Mouse (Mus musculus) c-Kit-positive CD71-negative TER-119-negative erythroid progenitor cells, embryonic 14.5 days (primary cell): ENCODE measurements around the gene Bpifb5.
A peak's percentile ranks its signal among the peaks of the same experiment; 100 is the strongest.
"Not testable (repeated sequence)": the region's sequence is repeated elsewhere in the genome, so short reads cannot be mapped to it uniquely, and the experiment has no call there.

Source experiments
- DNase-seq: peaks from one replicate; pipeline ENCODE4 v3.0.0-alpha.2; 2013; ENCODE audit warnings: low read depth

Gene Bpifb5

DNA sequence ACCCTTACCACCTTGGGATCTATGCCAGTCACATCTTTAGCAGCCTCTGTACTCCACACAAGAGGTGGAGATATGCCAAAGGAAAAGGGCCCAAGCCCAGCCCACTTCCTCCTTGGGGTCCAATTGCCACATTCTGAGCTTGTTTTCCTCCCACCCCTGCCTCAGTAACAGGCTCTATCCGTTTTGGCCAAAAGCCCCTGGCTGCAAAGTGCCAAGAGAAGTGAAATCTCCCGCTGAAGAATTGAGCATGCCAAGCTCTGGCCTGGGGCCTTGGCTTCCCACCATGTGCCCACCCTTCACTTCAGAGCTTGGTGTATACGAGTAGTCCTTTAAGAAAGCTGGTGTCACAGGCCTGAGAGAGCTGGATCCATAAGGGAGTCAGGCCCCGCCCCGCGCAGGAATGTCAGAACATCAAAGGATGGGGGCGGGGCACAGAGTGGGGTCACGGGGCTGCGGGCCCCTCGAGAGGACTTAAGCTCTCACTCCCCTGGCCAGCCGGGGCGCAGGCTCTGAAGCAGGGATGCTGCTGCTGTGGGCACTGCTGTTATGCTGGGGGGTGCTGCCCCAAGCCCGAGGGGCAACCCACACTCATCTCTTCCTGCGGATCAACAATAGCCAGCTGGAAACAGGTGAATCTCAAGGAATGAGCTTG, at the start of gene Bpifb5:
Gene Bpifb5, plus strand, starts transcription at position 478 of the 652 bp plus-strand sequence.
- DNase-seq = no peak

GRCm38 (mm10) chr2:154181900-154182299, 41.6 kb upstream of the Bpifb5 start:
- DNase-seq = not testable (repeated sequence)

DNA sequence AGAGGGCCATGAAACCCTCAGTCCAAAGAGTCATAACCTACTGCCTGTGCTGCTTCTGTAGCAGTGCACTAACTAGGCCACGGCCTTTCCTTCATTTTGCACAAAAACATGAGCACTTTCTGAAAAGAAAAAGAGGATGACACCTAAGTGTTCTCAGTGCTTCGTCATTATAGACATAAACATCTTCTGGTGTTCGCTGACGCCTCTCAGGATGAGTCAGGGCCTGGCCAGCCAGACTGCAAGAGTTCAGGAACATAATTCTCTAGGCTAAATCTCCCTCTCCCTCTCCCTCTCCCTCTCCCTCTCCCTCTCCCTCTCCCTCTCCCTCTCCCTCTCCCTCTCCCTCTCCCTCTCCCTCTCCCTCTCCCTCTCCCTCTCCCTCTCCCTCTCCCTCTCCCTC, 40.5 kb upstream of the Bpifb5 start:
- not testable (repeated sequence) for DNase-seq

DNA sequence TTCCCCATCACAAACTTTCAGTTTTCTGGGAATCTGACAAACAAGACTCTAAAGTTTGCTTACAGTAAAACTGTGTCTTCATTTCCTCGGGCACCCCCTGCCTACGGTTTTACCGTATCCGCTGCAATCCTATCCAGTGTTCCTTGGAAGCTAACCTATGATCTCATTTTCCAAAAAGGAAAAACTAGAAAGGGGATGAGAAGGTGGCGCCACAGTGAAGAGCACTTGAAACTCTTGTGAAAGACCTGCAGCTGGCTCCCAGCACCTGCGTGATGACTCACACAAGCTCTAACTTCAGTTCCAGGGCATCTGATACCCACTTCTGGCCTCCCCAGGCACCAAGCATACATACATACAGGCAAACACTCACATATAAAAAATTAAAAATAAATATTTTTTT, 38.2 kb upstream of the Bpifb5 start:
- DNase-seq = no peak

GRCm38 (mm10) chr2:154185748-154186147, 37.8 kb upstream of the Bpifb5 start:
- no peak for DNase-seq

DNA sequence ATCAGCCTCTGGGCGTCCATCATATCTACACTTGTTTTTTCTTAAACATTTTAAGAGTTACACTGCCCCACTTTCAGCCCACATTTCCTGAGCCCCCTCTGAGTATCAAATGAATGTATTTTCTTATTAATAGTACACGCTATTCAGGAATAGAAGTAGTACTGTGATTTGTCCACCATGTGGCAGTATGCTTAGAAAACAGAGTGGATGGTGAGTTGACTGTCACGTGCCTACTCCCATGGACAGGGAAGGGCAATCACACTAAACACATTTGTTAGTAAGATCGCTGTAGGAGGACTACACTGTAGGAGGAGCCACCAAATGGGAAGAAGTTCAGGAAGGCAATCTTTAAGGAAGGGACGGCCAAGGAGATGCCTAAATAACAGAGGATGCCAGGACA, 36.1 kb upstream of the Bpifb5 start:
- DNase-seq = no peak

- DNase-seq = no peak
Measured at GRCm38 (mm10) chr2:154189877-154190434, 33.6 kb upstream of the Bpifb5 start.

GRCm38 (mm10) chr2:154190546-154191258, 32.8 kb upstream of the Bpifb5 start, which contains the start of gene Bpifb1:
Bpifb1 (plus strand) TSS chr2:154190818.
- no peak for DNase-seq

GRCm38 (mm10) chr2:154192141-154192540, 31.4 kb upstream of the Bpifb5 start:
- DNase-seq = no peak

DNA sequence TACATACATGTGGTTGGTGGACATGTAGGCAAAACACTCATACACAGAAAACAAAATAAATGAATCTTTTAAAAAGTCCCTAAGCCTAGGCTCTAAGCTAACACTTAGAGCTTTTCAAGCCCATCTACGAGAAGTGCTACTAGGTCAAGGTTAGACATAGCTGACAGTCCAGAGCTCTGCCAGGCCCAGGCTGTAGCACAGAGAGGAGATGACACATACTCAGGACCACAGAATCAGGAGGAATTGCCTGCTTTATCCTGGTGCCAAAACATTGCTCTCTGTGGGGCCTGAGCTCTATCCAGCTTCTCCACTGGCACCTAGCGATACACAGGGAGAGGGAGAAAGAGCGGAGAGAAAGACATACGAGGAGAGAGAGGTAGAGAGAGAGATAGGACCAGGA, 30.5 kb upstream of the Bpifb5 start:
- DNase-seq = no peak

DNA sequence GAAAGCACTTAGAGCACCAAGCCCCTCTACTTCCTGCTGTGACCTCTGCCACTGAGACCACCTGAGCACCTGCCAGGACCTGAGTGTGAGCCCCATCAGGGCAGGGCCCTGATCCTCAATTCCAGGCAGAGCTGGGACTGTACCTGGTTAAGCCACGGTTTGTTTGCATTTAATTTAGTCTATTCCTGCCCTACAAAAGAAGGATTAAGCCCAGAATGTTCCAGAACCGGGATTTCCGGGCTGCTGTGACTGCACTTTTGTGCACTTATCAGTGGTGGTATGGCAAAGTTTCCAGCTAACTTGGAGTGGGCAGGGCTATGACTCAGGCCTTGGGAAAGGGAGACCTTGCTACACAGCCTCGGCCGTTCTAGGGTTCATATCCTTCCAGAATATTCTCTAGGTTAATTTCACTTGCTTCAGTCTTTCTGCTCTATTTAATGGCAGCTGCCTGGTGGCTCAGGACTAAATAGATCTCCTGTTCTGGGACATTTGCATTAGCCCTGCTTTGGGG, 29.5 kb upstream of the Bpifb5 start:
- no peak for DNase-seq

DNA sequence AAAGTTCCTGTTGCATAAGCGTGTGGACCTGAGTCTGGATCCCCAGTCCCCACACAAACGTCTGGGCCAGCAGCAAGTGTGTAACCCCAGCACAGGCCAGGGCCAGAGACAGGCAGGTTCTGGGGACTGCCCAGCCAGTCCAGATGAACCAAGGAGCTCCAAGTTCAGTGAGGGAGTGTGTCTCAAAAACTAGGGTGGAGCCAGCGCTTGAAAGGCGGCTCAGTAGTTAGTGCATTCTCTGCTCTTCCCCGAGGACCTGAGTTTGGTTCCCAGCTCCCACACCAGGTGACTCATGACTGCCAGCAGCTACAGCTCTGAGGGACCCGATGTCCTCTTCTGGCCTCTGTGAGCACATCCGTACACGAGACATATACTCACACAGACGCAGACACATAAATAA, 26.5 kb upstream of the Bpifb5 start:
- DNase-seq = no peak

DNA sequence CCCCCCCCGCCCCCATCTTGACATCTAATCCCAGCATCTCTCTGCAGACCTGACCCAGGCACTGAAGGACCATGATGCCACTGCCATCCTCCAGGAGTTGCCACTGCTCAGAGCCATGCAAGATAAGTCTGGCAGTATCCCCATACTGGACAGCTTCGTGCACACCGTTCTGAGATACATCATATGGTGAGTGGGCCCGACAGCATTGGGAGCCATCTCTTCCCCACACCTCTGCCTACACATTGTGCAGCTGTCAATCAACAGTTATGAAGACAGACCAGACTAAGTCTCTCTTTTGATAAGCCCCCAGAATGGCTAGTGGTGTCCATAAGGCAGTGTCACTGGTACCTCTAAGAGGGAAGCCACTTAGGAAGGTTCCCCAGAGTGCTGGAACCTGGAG, 18.9 kb upstream of the Bpifb5 start:
- no peak for DNase-seq

GRCm38 (mm10) chr2:154206908-154207307, 16.6 kb upstream of the Bpifb5 start:
- DNase-seq = peak; percentile 19

DNA sequence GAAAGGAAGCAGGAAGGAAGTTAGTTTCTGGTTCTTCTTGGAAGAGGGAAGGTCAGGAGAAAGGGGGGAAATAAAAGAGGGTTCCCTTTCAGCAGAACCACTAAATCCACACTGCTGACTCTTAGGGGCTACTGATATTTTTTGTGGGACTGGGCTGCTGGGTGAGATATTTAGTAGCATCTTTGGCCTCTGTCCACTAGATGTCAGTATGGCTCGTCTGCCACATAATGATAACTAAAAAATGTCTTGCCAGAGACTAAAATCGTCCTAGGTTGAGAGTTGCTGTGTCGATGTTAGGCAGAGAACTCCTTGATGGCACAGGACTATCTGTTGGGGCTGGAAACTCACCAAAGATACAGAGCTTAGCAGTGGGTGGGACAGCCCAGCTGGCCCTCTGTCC, 14.4 kb upstream of the Bpifb5 start:
- DNase-seq = peak; percentile 7

DNA sequence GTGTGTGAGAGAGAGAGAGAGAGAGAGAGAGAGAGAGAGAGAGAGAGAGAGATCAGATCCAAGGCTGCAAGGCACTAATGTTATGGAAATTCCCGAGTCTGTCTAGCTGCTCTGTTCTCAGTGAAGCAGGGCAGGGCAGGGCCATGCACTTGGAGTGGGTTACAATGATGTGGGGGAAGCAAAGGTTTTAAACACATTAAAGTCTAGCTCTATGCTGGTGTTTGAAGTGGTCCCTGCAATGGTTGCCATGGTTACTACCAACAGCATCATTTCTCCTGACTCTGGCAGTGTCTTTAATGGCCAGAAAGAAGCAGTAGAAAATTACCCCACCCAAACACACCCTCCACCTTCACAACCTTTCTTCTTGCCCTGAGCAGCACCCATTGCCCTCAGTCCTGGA, 12.4 kb upstream of the Bpifb5 start:
- no peak for DNase-seq

- no peak for DNase-seq
Measured at GRCm38 (mm10) chr2:154211881-154212280, 11.7 kb upstream of the Bpifb5 start.

DNA sequence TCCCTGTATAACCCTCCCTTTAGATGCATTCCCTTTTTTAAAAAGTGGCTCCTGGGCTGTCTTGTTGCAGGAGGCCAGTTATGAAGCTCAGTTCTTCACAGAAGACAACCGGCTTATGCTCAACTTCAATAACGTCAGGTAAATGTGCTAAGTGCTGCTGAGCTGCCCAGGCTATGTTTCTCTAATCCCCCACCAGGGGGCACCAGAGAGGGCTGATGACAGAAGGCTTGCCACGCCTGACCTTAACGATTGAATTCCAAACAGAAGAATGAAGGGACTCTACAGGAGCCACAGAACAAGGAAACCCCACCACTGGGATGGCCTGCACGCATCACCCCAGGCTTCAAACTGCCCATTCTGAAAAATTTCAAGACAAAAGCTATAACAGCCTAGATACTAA, 8.4 kb upstream of the Bpifb5 start:
- DNase-seq = peak; percentile 68

DNA sequence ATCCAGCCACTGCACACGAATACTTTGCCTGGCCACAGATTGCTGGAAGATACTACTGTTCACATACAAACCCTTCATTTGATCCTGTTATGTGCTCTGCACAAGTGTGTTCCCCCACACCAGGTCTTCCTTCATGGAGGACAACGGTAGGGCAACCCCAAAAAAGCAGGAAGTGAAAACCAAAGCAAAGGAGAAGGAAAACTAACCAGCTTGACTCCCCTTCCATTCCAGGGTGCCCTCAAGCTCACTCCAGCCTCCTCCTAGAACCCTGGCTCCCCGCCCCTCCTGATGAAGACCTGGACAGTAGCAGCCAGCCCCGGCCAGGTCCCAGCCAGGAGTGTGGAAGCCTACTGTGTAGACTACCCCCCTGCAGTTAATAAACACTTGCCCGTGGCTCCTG, 3.6 kb upstream of the Bpifb5 start:
- DNase-seq = no peak

DNA sequence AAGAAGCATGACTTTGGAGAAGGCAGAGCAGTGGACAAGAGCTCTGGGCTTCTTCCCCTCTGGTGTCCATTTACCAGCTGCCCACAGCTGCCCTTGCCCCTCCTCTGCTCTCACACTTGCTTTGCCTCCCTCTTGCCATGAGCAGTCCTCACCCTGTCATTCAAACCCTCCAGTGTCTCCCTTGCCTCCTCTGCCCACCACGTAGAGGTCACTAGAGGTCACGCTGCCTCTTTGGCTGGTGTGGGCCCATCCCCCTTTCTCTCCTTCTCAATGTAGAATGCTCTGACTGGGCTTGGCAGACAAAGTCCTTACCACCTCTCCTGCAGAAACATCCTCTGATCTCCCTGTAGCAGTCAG, 353 bp downstream of the Bpifb5 start:
- no peak for DNase-seq

- no peak for DNase-seq
Measured at GRCm38 (mm10) chr2:154226991-154227390, 3.4 kb downstream of the Bpifb5 start.

- DNase-seq = no peak
Measured at GRCm38 (mm10) chr2:154227830-154228229, 4.3 kb downstream of the Bpifb5 start.

GRCm38 (mm10) chr2:154233426-154233825, 9.9 kb downstream of the Bpifb5 start:
- no peak for DNase-seq
